Mouse (Mus musculus) lung, embryonic 15.5 days (tissue): ENCODE data around the gene Hspa5. TPM values are rescaled to one million over a fixed set of nuclear protein-coding genes. Genes with fewer than 3 reads are reported as not detected.
A peak's percentile ranks its signal among the peaks of the same experiment; 100 is the strongest.
"Not testable (repeated sequence)": the region's sequence is repeated elsewhere in the genome, so short reads cannot be mapped to it uniquely, and the experiment has no call there.

ENCODE experiments used
- ATAC-seq: fragments of 200-750 bp; cut with Nextera tagmentation; 2 replicates; pipeline ENCODE4 v1.8.0; 2017; ENCODE audit warnings: moderate number of reproducible peaks, borderline replicate concordance; ENCODE audit not compliant: low FRiP score, low TSS enrichment; ENCODE audit errors: extremely low read depth
- H3K27ac ChIP-seq: fragments of 300-500 bp; sonication (generic); 2 replicates; pipeline ENCODE4 v1.5.1; 2015; ENCODE audit warnings: moderate library complexity, mild to moderate bottlenecking, inconsistent platforms
- H3K27me3 ChIP-seq: fragments of 300-500 bp; sonication (generic); 2 replicates; pipeline ENCODE4 v1.6.1; 2015; ENCODE audit warnings: inconsistent platforms
- H3K36me3 ChIP-seq: fragments of 300-500 bp; sonication (generic); 2 replicates; pipeline ENCODE4 v1.6.1; 2015; ENCODE audit warnings: inconsistent platforms
- H3K4me1 ChIP-seq: fragments of 300-500 bp; sonication (generic); 2 replicates; pipeline ENCODE4 v1.6.1; 2015; ENCODE audit warnings: inconsistent platforms
- H3K4me2 ChIP-seq: fragments of 300-500 bp; sonication (generic); 2 replicates; pipeline ENCODE4 v1.6.1; 2015; ENCODE audit warnings: inconsistent platforms, mild to moderate bottlenecking, moderate library complexity
- H3K4me3 ChIP-seq: fragments of 300-500 bp; sonication (generic); 2 replicates; pipeline ENCODE4 v1.5.1; 2015; ENCODE audit warnings: mild to moderate bottlenecking, inconsistent platforms
- H3K9ac ChIP-seq: fragments of 300-500 bp; sonication (generic); 2 replicates; pipeline ENCODE4 v1.6.1; 2015; ENCODE audit warnings: inconsistent platforms
- H3K9me3 ChIP-seq: fragments of 300-500 bp; sonication (generic); 2 replicates; pipeline ENCODE4 v1.6.1; 2016; ENCODE audit warnings: inconsistent platforms
- WGBS: fragments of 180-500 bp; shearing (Covaris S2); methylation state at CpG from one replicate; pipeline ENCODE4 v1.1.7; 2015; 5-methylcytosine and 5-hydroxymethylcytosine counted together
- polyA plus RNA-seq: library from polyadenylated mRNA; unstranded; fragments of >200 nt; fragmentation: Nextera tagmentation; extraction: Ambion mirVana; gene quantifications from 2 replicates; pipeline ENCODE4 v1.2.1, GENCODE M21; 2015

The Hspa5 gene
- polyA plus RNA-seq, 1 experiment from 2014 or later: 1,028 TPM

DNA sequence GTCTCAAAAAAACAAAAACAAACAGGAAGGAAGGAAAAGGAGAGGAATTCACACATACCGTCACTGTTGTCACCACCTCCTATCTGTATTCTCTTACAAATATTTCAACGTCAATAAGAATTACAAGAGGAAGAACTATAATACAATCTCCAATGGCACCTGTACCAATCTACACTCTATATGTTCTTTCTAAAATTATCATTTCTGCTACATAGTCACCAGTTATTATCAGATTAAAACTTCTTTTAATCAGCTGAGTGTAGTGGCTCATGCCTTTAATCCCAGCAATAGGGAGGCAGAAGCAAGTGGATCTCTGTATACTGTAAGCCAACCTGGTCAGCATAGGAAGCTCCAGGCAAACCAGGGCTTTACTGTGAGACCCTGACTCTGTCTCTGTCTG, 21.5 kb upstream of the Hspa5 start:
- Histone ChIP-seq H3K4me3 (no peak overlapping the region), H3K4me1 (peaks cover 13% of the 10 kb centered on the region), H3K9me3 (no peaks in the 10 kb centered on the region), H3K4me2 (no peak overlapping the region), H3K9ac (no peak overlapping the region), H3K27me3 (no peaks in the 10 kb centered on the region), H3K36me3 (no peaks in the 10 kb centered on the region), H3K27ac (no peak overlapping the region)
- 70% methylated on average over 2 of the region's 2 CpGs for WGBS
- no peak for ATAC-seq

DNA sequence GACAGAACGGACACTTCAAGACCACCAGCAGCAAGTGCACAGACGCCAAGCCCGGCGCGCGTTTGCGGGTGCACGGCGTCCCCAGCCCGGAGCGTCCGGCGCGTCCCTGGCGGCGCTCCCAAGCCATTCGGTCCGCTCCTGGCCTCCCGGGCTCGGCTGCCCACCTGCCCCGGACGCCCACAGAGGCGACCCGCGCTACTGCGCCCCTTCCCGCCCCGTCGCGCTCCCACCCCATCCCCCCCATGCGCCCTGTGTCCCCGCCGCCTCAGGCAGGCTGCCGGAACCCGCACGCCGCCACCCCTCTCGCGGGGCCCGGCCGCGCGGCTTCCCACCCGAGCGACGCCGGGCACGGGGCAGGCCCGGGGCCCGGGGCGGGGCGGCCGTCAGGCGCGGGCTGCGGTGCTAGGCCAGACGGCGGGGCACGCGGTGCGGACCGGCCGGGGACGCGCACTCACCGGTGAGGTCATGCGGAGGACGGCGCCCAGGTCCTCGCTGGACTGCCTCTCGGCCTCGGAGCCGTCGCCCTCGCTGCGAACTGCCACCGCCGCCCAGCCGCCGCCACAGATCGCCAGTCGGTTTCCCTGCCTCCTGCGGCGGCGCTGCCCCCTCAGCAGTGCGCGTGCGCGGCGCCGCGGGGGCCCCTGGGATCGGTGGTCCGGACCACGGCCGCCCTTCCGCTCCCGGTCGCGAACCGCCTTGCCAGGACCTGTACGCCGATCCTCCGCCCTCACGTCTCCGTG, 17.8 kb upstream of the Hspa5 start:
- under 1% methylated on average over 83 of the region's 106 CpGs for WGBS
- peak; percentile 95 for ATAC-seq

DNA sequence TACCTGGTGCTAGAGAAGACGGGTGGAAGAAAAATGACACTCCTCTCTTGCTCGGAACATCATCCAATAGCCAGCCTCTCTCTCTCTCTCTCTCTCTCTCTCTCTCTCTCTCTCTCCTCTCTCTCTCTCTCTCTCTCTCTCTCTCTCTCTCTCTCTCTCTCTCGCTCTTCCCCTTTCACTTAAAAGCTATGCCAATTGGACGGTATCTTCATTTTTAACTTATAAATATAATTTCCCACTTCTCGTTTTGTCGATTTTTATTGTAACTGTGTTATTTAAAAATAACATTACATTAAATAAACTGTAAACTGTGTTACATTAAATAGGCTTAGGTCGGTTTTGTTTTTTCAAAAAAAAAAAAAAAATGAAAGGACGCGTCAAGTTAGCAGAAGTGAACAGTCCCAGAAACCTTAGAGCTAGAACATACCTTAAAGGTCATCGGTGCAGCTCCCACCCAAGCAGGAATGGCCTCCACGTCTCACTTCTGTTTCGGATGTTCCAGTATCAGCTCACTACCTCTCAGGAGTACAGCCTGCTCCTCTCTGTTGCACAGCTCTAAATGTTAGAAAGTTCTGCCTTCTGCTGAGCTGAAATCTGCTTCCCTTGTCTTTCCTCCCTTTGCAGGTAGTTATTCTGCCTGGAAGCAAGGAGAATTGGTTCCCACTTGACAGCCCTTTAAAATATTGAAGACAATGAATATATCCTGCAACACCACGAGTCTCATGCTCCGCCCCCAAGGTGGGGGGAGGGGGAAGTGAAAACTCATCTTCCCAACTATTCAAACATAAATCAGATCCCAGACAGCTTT, 17.0 kb upstream of the Hspa5 start, which contains the start of gene Gapvd1:
TSS of gene Gapvd1 (minus strand) at position 682 of the 808 bp plus-strand sequence.
- Histone ChIP-seq H3K27ac (peak within 1 kb of the TSS; percentile 93), H3K36me3 (no peaks in the 10 kb centered on the region), H3K4me2 (peak within 1 kb of the TSS; percentile 65), H3K9ac (peak within 1 kb of the TSS; percentile 91), H3K27me3 (0 out of 2 replicates have a peak, but pooled peaks cover 5% of the 10 kb centered on the region), H3K9me3 (no peaks in the 10 kb centered on the region), H3K4me1 (peaks cover 13% of the 10 kb centered on the region), H3K4me3 (peak within 1 kb of the TSS; percentile 96)
- no peak for ATAC-seq
- WGBS: under 1% methylated on average over 14 of the region's 14 CpGs

More for the DNA sequence above, 17.8 kb upstream of the Hspa5 start:
- peak overlapping the region; percentile 91 for H3K9ac ChIP-seq
- H3K36me3 ChIP-seq: no peaks in the 10 kb centered on the region
- H3K27me3 ChIP-seq: 0 out of 2 replicates have a peak, but pooled peaks cover 5% of the 10 kb centered on the region
- H3K4me3 ChIP-seq: peak overlapping the region; percentile 96
- peaks cover 13% of the 10 kb centered on the region for H3K4me1 ChIP-seq
- no peaks in the 10 kb centered on the region for H3K9me3 ChIP-seq
- H3K27ac ChIP-seq: peak overlapping the region; percentile 93
- H3K4me2 ChIP-seq: peak overlapping the region; percentile 65

DNA sequence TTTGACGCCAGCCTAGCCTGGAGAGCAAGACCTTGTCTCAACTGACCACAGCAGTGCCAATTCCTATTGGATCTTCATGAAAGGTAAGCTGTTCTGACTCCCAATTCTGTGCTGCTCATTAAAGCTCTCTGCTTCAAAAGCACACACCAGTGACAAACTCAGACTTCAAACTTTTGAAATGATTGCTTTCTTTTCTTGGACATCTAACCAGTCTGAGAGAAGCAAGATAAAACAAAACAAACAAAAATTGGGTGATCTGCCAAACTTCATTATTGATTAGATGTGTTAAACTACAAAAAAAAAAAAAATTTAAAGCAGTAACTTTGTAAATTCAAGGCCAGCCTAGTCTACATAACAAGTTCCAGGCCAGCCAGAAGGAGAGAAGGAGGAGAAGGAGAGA, 14.4 kb upstream of the Hspa5 start:
- Histone ChIP-seq H3K9me3 (no peaks in the 10 kb centered on the region), H3K4me3 (no peak overlapping the region), H3K27me3 (0 out of 2 replicates have a peak, but pooled peaks cover 5% of the 10 kb centered on the region), H3K4me1 (peaks cover 7% of the 10 kb centered on the region), H3K9ac (no peak overlapping the region), H3K36me3 (no peaks in the 10 kb centered on the region), H3K4me2 (no peak overlapping the region), H3K27ac (no peak overlapping the region)
- no peak for ATAC-seq
- 56% methylated on average over 1 of the region's 1 CpGs for WGBS

DNA sequence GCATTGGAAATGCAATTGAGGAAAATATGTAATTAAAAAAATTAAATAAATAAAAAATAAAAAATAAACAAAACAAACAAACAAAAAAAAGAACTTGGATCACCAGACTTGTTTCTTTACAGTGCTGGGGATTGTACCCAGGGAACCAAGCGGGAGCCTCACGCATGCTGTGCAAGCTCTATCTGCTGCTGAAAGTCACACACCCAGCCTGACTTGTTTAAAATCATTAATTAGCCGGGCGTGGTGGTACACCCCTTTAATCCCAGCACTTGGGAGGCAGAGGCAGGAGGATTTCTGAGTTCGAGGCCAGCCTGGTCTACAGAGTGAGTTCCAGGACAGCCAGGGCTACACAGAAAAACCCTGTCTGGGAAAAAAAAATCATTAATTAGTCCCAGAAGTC, 10.5 kb upstream of the Hspa5 start:
- not testable (repeated sequence) for H3K4me3 ChIP-seq, H3K27ac ChIP-seq, H3K36me3 ChIP-seq, H3K9ac ChIP-seq, H3K4me1 ChIP-seq, H3K27me3 ChIP-seq, ATAC-seq, H3K9me3 ChIP-seq, H3K4me2 ChIP-seq
- 86% methylated on average over 5 of the region's 5 CpGs for WGBS

DNA sequence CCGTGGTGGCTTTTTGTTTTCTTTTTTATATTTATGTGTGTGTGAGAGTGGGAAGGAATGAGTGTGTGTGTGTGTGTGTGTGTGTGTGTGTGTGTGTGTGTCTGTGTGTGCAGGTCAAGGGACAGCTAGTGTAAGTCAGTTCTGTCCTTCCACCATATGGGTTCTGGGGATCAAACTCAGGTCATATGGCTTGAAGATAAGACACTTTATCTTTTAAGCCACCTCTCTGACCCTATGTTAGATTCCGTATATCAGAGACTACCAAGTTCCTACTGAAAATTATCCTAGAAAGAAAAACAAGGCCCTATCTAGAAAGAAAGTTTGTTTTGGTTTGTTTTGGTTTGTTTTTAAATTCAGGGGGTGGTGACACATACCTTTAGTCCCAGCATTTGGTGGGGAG, 9.6 kb upstream of the Hspa5 start:
- H3K4me3 ChIP-seq: no peak overlapping the region
- H3K36me3 ChIP-seq: no peaks in the 10 kb centered on the region
- H3K9ac ChIP-seq: no peak overlapping the region
- H3K27ac ChIP-seq: no peak overlapping the region
- H3K4me1 ChIP-seq: no peaks in the 10 kb centered on the region
- ATAC-seq: no peak
- H3K27me3 ChIP-seq: no peaks in the 10 kb centered on the region
- H3K4me2 ChIP-seq: no peak overlapping the region
- no peaks in the 10 kb centered on the region for H3K9me3 ChIP-seq
- WGBS: 65% methylated on average over 2 of the region's 2 CpGs

DNA sequence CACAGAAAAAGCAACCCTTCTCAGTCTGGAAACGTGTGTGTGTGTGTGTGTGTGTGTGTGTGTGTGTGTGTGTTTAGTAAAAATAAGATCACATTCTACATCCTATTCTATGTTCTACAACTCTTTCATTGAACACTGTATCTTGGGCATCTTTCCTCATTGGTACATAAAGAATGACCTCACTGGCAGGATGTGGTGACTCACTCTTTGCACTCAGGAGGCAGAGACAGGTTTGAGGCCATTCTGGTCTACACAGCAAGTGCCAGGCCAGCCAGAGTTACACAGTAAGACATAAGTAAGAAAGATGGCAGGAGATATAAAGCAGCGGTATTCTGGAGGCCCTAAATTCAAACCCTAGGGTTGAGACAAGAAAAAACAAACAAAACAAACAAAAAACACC, 8.9 kb upstream of the Hspa5 start:
- 56% methylated on average over 2 of the region's 2 CpGs for WGBS

DNA sequence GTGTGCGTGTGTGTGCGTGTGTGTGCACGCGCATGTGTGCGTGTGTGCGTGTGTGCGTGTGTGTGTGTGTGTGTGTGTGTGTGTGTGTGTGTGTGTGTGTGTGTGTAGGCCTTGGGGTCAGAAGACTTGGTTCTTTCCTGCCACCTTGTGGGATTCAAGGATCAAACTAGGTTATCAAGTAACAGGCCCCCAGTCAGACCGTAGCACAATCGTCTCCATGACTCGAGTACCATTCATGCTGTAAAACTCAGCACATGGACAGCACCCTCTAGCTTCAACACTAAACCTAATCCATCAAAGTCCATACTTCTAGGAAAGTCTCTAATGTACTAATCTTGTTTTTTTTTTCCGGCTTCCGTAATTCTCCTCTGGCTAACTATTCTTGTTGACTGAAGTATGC, 7.0 kb upstream of the Hspa5 start:
- no peak overlapping the region for H3K27ac ChIP-seq
- no peaks in the 10 kb centered on the region for H3K4me1 ChIP-seq
- ATAC-seq: no peak
- WGBS: 79% methylated on average over 11 of the region's 12 CpGs
- H3K4me2 ChIP-seq: no peak overlapping the region
- H3K27me3 ChIP-seq: no peaks in the 10 kb centered on the region
- no peaks in the 10 kb centered on the region for H3K36me3 ChIP-seq
- H3K9me3 ChIP-seq: no peaks in the 10 kb centered on the region
- H3K4me3 ChIP-seq: no peak overlapping the region
- H3K9ac ChIP-seq: no peak overlapping the region

More for the DNA sequence above, 8.9 kb upstream of the Hspa5 start:
- ATAC-seq: no peak
- H3K27me3 ChIP-seq: no peaks in the 10 kb centered on the region
- H3K4me2 ChIP-seq: no peak overlapping the region
- no peaks in the 10 kb centered on the region for H3K36me3 ChIP-seq
- H3K9me3 ChIP-seq: no peaks in the 10 kb centered on the region
- H3K4me1 ChIP-seq: no peaks in the 10 kb centered on the region
- H3K4me3 ChIP-seq: no peak overlapping the region
- no peak overlapping the region for H3K9ac ChIP-seq
- no peak overlapping the region for H3K27ac ChIP-seq

DNA sequence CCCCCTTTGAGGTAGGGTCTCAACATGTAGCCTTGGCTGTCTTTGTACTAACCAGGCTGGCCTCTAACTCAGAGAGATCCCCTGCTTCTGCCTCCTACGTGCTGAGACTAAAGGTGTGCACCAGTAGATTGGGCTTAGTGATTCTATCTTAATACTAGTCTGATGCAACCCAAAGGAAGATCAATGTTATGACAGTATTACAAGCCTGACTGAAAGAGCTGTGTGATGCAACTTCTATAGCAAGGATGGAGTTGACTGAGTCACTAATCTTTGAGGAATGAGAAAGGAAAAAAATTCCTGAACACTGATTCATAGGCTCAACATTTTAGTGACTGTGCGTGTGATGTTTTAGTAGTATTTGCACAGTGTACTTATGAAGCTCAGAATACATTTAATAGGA, 1.7 kb upstream of the Hspa5 start:
- ATAC-seq: no peak
- Histone ChIP-seq H3K4me1 (peaks cover 26% of the 10 kb centered on the region), H3K27ac (no peak overlapping the region), H3K36me3 (peaks cover 16% of the 10 kb centered on the region), H3K27me3 (no peaks in the 10 kb centered on the region), H3K9me3 (no peaks in the 10 kb centered on the region), H3K4me2 (no peak overlapping the region), H3K4me3 (no peak overlapping the region), H3K9ac (no peak overlapping the region)
- 89% methylated on average over 2 of the region's 2 CpGs for WGBS

DNA sequence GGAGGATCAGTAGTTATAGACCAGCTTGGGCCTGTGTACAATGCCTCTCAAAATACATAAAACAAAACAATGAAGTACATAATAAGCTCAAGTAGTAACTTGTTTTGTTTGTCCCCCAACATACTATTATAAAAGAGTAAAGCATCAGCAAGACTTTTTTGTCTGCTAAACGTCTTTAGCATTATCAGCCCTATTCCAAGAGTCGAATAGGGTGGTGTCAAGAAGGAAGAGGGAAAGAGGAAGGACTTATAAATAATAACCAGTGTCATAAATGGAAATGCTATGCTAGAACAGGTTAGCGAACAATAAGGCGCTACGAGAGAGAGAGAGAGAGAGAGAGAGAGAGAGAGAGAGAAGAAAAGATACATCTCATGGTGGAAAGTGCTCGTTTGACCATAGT, 819 bp upstream of the Hspa5 start:
- Histone ChIP-seq H3K9ac (peak overlapping the region; percentile 88), H3K4me2 (peak overlapping the region; percentile 62), H3K36me3 (peaks cover 23% of the 10 kb centered on the region), H3K4me3 (peak overlapping the region; percentile 80), H3K27ac (peak overlapping the region; percentile 80), H3K4me1 (peaks cover 33% of the 10 kb centered on the region), H3K9me3 (no peaks in the 10 kb centered on the region), H3K27me3 (no peaks in the 10 kb centered on the region)
- no peak for ATAC-seq
- 6% methylated on average over 6 of the region's 6 CpGs for WGBS

DNA sequence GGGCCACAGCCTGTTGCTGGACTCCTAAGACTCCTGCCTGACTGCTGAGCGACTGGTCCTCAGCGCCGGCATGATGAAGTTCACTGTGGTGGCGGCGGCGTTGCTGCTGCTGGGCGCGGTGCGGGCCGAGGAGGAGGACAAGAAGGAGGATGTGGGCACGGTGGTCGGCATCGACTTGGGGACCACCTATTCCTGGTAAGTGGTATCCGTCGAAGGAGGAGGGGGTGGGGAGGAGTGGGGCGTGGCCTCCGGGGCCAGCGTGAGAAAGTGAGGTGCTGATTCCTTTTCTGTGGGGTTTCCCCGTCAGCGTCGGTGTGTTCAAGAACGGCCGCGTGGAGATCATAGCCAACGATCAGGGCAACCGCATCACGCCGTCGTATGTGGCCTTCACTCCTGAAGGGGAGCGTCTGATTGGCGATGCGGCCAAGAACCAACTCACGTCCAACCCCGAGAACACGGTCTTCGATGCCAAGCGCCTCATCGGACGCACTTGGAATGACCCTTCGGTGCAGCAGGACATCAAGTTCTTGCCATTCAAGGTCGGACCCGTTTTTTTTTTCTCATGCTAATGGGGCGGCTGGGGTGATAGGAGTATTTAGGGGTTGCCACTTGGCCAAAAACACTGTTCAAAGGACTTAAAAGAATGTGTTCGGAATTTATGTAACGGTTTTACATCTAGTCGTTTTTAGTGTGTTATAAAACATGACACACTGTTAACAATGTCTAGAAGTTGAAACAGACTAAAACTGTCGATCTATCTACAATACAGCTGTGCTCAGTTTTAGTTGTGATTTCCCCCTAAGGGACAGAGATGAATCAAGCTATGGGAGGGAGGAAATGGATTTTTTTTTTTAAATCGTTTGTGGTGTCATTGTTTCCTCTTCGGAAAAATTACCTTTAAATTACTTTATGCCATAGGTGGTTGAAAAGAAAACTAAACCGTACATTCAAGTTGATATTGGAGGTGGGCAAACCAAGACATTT, 774 bp downstream of the Hspa5 start:
- WGBS: 2% methylated on average over 48 of the region's 50 CpGs
- H3K4me1 ChIP-seq: peaks cover 40% of the 10 kb centered on the region
- peak; percentile 16 for ATAC-seq

More for the DNA sequence above, 774 bp downstream of the Hspa5 start:
- H3K9ac ChIP-seq: peak overlapping the region; percentile 91
- no peaks in the 10 kb centered on the region for H3K9me3 ChIP-seq
- H3K4me2 ChIP-seq: peak overlapping the region; percentile 61
- H3K36me3 ChIP-seq: peaks cover 39% of the 10 kb centered on the region
- peak overlapping the region; percentile 80 for H3K4me3 ChIP-seq
- H3K27me3 ChIP-seq: no peaks in the 10 kb centered on the region
- H3K27ac ChIP-seq: peak overlapping the region; percentile 81
